Mouse (Mus musculus) adrenal gland, postnatal 36 days (tissue): ENCODE measurements around the gene Zfpl1. TPM values are rescaled to one million over a fixed set of nuclear protein-coding genes. Genes with fewer than 3 reads are reported as not detected.
"Not testable (repeated sequence)": the region's sequence is repeated elsewhere in the genome, so short reads cannot be mapped to it uniquely, and the experiment has no call there.

Experiments
- DNase-seq, 2 experiments: peaks; one replicate each; pipeline ENCODE4 v3.0.0; 2021; ENCODE audit warnings: mixed read lengths in 1 of 2
- total RNA-seq, 2 experiments: library from RNA; stranded (reverse); gene quantifications; 2 replicates each; pipeline ENCODE4 v1.2.3; 2021

Gene Zfpl1
- total RNA-seq, 2 experiments from 2014 or later = 34.2 to 37.4 TPM

DNA sequence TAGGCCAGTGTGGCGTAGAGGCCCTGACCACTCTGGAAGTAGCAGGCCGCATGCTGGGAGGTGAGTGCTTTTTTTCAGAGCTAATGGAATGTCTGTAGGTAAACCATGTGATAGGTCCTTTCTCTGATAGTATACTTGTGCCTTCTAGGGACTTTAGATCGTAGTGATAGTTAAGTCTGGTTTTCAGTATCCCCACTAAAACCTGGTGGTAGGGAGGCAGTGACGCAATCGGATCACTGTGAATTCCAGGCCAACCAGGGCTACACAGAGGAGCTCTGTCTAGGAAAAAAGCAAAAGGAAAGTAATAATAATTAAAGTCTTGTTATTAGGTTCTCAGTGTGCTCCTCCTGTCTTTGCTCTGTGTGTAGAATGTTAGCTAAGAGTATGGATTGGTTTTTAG lies 26.2 kb downstream of the Zfpl1 start:
- DNase-seq = no peak

DNA sequence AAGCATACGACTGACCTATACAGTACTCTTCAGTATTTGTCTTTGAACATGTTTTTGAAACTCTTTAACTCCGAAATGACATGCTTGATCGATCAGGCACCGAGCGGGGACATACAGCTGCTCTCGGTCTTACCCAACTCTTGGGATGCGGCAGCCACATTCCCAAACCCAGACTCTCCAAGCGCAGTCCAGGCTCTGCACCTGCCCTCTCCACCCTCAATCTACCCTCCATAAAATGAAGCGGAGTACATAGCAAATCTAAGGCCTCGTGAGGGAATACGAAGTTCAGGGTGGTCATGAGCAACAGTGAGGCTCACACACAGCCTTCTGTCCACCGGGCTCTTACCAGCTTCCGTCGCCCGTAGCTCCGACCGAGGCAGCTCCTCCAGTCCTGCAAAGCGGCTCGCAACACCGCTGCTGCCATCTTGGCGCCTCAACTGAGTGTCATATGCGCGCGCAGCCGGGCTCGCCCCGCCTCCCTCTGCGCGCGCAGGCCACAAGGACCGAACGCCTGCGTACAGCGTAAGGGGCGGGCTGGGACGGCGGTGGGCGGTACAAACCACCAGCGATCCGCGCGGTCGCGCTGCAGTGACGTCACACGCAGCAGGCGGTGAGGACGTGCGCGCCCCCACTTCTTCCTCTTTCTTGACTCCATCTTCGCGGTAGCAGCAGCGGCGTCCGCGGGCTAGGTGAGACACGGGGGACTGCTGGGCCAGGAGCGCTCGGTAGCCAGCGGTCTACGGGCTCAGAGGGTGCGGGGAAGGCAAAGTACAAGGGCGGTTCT lies 27.3 kb downstream of the Zfpl1 start, which contains the start of the genes Mrpl49 and Fau:
TSS of gene Mrpl49 (minus strand) at position 473 of the 784 bp plus-strand sequence.
TSS of gene Fau (plus strand) at position 532 of the 784 bp plus-strand sequence.
- peak; percentile 99 for DNase-seq

DNA sequence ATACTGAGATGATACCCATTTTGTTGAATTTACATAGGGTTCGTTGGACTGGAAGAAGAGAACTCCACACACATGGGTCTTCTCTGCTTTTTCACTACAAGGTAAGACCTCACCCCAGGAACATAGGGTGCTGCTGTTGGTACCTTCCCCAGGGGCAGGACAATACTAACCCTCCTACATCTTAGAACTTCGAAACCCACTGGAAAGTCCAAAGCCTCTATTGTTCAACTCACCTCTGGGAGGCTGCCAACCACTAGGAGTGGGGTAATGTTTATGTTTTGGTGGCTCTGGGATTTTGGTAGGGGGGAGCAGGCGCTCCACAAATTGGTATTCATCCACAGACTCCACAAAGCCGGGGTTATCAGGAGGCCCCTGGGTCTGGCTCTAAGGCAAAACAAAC lies 28.1 kb downstream of the Zfpl1 start:
- no peak for DNase-seq

DNA sequence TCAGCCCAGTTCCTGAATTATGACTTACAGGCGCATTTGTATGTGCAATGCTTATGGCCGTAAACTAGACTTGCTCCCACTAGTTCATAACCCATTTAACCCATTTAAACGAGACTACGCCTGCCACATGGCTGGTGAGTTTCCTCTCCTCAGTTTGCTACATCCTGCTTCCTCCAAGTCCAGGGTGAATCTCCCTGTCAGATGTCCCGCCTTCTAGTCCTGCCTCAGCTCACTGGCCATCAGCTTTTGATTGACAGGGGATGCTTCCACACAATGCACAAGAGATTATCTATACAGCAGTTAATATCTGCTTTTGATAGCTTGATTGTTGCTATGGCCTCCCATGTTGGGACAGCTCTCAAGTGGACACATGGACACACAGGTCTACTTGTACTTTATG lies 30.5 kb downstream of the Zfpl1 start:
- no peak for DNase-seq

DNA sequence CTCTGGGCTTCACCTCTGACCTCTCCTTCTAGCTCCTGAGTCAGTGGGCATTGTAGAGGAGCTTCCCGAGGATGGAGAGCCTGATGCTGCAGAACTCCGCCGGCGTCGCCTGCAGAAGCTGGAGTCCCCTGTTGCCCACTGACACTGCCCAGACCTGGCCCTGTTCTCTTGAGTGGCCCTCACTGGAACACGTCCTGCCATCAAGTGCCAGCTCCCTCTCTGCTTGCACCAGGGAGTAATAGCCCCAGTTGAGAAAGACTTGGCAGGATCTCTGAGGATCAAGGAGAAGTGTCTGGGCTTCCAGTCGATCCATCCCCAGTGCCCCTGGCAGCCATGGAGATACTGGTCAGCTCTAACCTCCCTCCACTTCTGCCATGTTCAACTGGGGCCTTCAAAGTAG lies 32.2 kb downstream of the Zfpl1 start:
- peak in 1 of 2 experiments; percentile 24 for DNase-seq

DNA sequence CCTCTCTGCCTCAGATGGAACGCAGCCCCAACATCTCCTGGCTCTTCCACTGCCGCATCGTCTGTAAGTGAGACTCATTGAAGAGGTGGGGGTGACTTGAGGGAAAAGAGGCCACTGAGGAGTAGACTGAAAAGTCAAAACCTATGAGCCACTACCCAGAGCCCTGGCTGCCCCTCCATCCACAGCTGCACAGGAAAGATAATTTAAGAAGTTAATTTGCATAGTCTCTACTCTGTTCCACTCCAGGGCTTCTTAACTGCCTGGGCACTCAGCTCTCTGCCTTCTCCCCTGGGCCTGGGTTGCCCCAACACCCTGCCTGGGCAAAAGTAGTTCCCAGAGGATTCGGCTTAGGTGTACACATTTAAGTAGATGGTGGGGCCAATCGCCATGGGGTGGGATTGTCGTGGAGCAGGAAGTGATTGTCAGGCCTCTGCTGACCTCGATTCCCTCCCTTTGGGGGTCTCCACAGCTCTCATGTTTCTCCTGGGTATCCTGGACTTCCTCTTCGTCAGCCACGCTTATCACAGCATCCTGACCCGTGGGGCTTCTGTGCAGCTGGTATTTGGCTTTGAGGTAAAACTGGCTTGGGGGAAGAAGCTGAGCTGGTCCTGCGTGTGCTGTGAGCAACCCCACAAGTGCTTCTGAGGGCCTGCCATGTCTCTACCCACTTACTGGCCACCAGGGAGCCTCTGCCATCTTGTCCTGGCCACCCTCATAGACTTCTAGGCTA lies 35.9 kb downstream of the Zfpl1 start:
- no peak for DNase-seq

DNA sequence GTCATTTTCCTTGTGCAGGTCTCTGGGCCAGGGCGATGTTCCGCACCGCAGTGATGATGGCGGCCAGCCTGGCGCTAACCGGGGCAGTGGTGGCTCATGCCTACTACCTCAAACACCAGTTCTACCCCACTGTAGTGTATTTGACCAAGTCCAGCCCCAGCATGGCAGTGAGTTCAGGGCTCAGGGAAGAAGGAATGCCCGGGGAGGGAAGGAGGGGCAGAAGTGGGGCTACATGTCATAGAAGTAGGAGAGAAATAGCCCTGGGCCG lies 36.9 kb downstream of the Zfpl1 start:
- no peak for DNase-seq

DNA sequence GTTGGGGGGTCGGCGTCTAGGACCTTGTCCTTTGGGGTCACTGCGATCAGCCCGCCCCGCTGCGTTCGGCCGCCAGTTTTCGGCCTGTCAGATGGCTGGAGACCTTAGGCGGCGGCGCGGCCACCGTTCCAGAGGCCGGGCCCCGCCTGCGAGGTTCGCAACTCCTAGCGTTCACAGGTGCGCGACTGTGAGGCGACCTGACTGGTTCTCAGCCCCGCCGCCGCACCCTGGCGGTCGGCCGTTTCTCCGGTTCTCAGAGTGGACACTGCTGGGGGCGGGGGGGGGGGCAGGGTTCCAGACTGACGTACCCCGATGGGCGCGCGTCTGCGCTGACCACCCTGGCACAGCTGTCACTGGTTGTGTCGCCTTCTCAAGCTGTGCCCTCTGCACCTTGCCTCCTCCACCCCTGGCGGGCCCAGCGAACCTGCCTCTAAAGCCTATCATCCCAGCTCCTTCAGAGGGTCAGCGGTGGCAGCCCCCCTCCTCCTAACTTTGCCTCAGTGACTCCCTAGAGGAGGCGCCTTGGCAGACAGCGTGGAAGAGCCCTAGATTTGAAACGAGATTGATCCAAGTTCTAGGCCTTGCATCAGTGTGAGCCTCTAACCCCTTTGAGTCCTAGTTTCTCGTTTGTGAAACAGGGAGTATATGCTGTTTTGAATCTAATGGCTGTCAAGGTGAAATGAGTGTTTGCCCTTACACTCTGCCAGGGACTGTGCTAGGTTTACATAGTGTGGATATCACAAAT lies 37.4 kb downstream of the Zfpl1 start:
- peak; percentile 14 to 38 for DNase-seq

DNA sequence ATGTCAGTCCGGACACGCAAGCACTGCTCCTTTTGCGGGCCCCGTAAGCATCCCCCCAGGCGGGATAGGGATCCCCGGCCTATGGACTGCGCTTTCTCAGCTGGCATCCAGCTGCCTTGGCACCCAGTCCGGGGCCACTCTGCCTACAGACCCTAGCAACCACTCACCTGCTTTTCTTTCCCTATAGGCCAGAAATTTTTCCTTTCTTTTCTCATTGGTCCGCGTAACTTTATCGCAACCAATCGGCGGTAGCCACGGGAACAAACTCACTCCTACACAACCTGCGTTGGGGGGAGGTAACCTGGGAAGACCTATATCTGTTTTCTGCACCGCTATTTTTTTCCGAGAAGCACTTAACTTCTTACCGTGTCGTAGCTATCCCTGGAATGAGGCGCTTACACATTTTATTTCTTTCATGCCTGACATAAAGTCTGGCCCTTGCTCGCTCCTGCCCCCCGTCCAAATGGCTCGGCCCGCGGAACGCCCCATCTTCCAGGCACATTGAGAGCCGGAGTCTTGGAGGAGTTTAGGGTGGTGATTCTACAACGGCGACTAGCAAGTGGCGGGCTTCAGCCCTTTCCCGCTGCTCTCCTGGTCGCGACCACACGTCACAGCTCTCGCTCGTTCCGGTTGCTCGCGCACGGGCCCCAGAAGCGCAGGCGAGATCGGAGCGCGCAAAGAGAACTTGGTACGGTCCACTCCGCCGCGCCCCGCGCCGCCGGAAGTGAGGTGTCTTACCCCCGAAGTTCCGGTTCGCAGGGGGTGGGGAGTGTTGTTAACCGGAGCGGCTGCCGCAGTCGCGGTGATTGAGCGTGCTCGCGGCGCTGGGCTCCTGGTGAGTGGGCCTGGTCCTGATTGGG lies 38.2 kb downstream of the Zfpl1 start, which contains the start of gene Syvn1:
TSS of gene Syvn1 (plus strand) at position 283 of the 860 bp plus-strand sequence.
- peak; percentile 92 to 93 for DNase-seq

DNA sequence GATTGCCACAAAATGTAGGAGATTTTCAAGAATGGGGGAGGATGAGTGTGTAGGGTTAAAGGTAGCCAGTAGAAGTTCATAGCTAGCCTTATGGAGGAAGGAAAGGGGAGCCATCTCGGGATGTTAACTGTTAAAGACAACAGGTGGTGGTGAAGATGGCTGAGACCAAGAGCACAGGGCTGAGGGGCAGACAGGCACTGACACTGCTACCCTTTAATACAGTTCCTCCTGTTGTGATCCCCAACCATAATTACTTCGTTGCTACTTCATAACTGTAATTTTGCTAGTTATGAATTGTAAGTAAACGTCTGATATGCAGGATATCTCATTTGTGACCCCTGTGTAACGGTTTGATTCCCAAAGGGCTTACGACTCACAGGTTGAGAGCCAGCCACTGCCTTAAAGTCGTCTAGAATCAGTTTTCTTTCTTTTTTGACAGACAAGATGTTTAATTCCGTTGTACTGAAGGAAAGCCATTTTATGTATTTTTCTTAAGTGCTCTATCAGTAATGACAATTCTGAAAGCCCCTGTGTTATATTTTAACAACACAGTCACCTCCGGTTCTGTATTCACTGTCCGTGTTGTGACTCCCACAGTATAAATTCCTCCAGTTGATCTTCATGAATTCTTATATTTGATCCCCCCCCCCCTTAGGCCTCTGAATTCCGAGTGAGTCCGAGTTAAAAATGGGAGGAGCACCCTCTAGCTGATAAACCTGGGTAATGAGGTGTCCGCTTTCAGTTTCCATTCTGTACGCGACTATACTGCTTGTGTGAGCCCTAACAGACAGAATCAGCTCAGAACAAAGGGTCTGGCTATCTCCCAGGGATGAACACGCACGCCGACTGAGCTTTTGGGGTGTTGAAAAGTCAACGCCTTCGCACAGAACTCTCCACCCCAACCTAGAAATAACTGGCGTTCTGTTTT lies 39.1 kb downstream of the Zfpl1 start:
- no peak for DNase-seq

DNA sequence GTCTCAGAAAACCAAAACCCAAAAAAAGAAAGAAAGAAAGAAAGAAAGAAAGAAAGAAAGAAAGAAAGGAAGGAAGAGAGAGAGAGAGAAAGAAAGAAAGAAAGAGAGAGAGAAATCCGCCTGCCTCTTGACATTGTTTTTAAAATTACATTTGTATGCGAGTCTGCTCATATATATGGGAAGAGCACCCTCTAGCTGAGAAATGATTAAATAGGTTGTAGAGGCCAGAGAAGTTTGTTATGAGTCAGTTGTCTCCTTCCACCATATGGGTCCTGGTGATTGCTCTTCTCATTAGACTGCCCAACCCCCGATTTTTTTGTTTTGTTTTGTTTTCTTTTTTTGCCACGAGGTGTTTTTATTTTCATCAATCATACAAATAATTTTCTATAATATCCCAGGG lies 40.7 kb downstream of the Zfpl1 start:
- DNase-seq = not testable (repeated sequence)

DNA sequence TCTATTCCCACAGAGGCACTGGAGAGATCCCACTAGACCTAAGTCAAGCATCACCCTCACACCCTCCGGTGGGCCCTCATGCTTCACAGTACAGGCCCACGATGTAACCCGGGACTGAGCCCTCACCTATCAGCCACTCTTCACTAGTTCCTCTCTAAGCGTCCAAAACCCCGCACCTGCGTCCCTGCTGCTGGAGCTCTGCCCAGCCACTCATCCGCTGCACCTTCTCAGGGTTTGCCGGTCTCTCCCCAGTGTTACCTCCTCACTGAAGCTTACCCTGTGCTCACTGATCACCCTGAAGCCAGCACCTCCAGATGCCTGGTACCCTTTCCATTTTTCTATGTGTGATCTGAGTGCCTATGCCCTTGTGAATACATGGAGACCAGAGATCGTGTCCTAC lies 42.5 kb downstream of the Zfpl1 start:
- DNase-seq = no peak

DNA sequence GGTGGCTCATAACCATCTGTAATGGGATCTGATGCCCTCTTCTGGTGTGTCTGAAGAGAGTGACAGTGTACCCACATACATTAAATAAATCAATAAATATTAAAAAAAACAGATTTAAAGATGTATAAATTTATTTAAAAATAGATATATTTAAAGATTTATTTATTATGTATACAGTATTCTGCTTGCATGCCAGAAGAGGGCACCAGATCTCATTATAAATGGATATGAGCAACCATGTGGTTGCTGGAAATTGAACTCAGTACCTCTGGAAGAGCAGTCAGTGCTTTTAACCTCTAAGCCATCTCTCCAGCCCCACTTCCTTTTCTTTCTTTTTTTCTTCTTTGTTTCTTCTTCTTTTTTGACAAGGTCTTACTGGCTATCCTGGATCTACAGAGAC lies 44.8 kb downstream of the Zfpl1 start:
- DNase-seq = no peak

DNA sequence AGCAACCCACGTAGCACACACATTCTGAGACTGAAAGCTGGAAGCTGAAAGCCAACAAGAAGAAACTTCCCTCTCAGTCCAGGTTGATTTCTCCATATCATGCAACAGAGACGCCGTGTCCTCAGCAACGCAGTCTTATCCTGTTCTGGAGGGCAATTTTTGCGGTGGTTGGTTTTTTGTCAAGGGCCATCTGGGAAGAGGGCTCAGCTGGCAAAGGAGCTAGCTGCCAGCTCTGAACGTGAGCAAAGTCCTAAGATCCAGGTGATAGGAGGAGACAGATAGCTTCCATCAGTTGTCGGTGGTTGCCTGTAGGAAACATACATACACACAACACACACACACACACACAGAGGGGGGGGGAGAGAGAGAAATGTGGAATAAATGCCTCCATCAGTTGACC lies 46.4 kb downstream of the Zfpl1 start:
- no peak for DNase-seq

DNA sequence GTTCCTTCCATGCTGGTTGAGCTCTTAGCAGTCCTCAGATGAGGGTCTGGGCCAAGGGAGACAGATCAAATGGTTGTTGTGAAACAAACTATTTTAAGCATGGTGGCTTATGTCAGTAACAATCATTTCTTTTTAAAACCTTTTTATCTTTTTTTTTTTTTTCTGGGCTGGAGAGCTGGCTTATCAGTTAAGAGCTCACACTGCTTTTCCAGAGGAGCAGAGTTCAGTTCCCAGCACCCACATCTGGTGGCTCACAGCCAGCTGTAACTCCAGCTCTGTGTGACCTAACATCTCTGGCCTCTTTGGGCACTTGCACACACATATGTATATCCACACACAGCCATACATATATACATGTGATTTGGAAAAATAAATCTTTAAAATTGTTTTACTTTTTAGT lies 47.1 kb downstream of the Zfpl1 start:
- no peak for DNase-seq

DNA sequence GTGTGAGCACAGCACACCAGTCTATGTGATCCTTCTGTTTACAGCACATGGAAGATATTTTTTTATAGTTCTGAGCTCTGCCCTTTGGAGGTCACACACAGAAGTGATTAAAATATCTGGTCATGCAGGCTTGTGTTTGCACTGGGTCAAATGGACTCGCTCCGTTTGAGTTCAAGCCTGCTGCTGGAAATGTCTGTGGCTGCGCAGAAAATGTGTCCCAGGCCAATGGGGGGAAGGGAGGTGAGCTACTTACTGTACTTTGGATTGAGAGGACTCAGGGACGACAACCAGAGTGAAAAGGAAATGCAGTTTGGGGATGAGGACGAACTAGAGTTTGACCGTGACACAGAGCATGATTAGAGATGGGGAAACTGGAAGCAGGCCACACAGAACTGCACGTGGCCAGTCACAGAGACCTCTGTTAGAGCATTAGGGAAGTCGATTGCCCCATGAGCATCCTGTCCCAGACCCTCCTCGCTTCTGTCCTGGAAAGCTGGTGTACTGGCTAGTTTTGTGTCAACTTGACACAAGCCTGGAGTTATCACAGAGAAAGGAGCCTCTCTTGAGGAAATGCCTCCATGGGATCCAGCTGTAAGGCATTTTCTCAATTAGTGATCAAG lies 48.7 kb downstream of the Zfpl1 start:
- DNase-seq = no peak
